ENCODE assay signal across 9 mouse cellular contexts in the genomic region with DNA sequence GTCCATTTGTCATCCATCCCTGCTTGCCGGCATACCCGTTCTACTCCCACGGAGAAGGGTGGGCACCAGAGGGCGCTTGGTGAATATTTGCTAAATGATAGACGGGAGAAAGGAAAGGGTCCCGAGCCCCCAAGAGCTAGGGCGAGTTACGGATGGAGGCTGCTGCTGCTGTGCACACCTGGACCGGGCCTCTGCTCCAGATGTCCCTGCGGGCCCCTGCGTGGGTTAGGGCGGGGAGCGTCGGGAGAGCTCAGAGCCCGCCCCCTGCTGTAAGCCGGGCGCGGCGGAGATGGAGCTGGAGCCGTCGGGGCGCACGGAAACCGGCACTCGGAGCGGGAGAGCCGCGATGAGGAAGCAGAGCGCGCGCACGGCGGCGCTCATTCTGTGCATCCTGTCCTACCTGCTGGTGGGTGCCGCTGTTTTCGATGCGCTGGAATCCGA. TPM values are rescaled to one million over a fixed set of nuclear protein-coding genes. Genes with fewer than 3 reads are reported as not detected.
DNase-seq lines count a peak whose midpoint lies in the region; ATAC-seq and TF ChIP-seq lines count a peak whose summit lies in the region.
"Had no signal": no experiment of that assay in that cellular context is flagged by ENCODE, and none has a peak within 500 bp of the region (broad histone marks: within the 10 kb centered on the region; RNA-seq: fewer than 3 reads in every experiment).

A gene (plus strand): TSS at position 191 of the 441 bp plus-strand sequence.

- H3K36me3 ChIP-seq in heart, adult 2 months (ENCODE audit: control insufficient read depth, insufficient read depth, low read length), result no peaks in the 10 kb centered on the region
- no peaks in the 10 kb centered on the region for H3K36me3 ChIP-seq in E14TG2a.4 (ENCODE audit: insufficient read depth, low read length)
- no peaks in the 10 kb centered on the region for H3K36me3 ChIP-seq in embryonic facial prominence, embryonic 13.5 days
- H3K36me3 ChIP-seq in limb, embryonic 10.5 days, result no peaks in the 10 kb centered on the region
- no peaks in the 10 kb centered on the region for H3K36me3 ChIP-seq in stomach, embryonic 14.5 days (ENCODE audit: control insufficient read depth, insufficient read depth, low read length)

- no peak for TF ChIP-seq POLR2A in heart, adult 2 months (IDR thresholded peaks at IDR 0.05; ENCODE audit: insufficient read depth, low read depth, low read length)

- peak within 1 kb of the TSS; percentile 45 for H3K4me2 ChIP-seq in embryonic facial prominence, embryonic 13.5 days
- 0 out of 2 replicates have a peak within 1 kb of the TSS, but pooled peaks have one; percentile 22 for H3K4me2 ChIP-seq in stomach, embryonic 14.5 days (replicated peaks; ENCODE audit: low read depth, low read length)

- no peak for DNase-seq in heart, adult 2 months
- no peak for DNase-seq in heart, postnatal 25 days (ENCODE audit: low spot score)
- DNase-seq in limb, embryonic 10.5 days (ENCODE audit: low spot score), result peak; percentile 50
- no peak for DNase-seq in urinary bladder, postnatal 36 days (ENCODE audit: low spot score in 2 of 2)
- no peak for DNase-seq in MN1 (ENCODE audit: low spot score)

- no peaks in the 10 kb centered on the region for H3K4me1 ChIP-seq in heart, adult 2 months (ENCODE audit: control insufficient read depth, insufficient read depth, low read length)
- peaks cover 4% of the 10 kb centered on the region; the same call in 1 of the 2 replicates for H3K4me1 ChIP-seq in E14TG2a.4 (replicated peaks; ENCODE audit: low read depth, low read length)
- peaks cover 10% of the 10 kb centered on the region for H3K4me1 ChIP-seq in embryonic facial prominence, embryonic 13.5 days
- peaks cover 14% of the 10 kb centered on the region for H3K4me1 ChIP-seq in limb, embryonic 10.5 days
- H3K4me1 ChIP-seq in stomach, embryonic 14.5 days (ENCODE audit: control insufficient read depth, insufficient read depth, low read length), result no peaks in the 10 kb centered on the region

- no peaks in the 10 kb centered on the region for H3K79me2 ChIP-seq in heart, adult 2 months (replicated peaks; ENCODE audit: control insufficient read depth, insufficient read depth, low read length)

- H3K4me3 ChIP-seq in heart, adult 2 months, result no peak within 1 kb of the TSS
- H3K4me3 ChIP-seq in E14TG2a.4 (replicated peaks; ENCODE audit: low read length), result peak within 1 kb of the TSS; percentile 75
- peak within 1 kb of the TSS; percentile 27 for H3K4me3 ChIP-seq in embryonic facial prominence, embryonic 13.5 days
- H3K4me3 ChIP-seq in limb, embryonic 10.5 days, result peak within 1 kb of the TSS; percentile 33
- H3K4me3 ChIP-seq in stomach, embryonic 14.5 days (ENCODE audit: low read depth, low read length), result peak within 1 kb of the TSS; percentile 17; the same call in 1 of the 2 replicates

- TF ChIP-seq CTCF in heart, adult 2 months (IDR thresholded peaks at IDR 0.05), result peak; percentile 40
- peak; percentile 21; the same call in 1 of the 2 replicates for TF ChIP-seq CTCF in E14TG2a.4 (conservative IDR thresholded peaks at IDR 0.05; ENCODE audit: low read length)

- H3K27me3 ChIP-seq in heart, adult 2 months (ENCODE audit: control insufficient read depth, insufficient read depth, low read length), result no peaks in the 10 kb centered on the region; the same call in 1 of the 2 replicates
- H3K27me3 ChIP-seq in E14TG2a.4 (ENCODE audit: insufficient read depth, low read length), result peaks cover 89% of the 10 kb centered on the region
- H3K27me3 ChIP-seq in embryonic facial prominence, embryonic 13.5 days, result peaks cover 92% of the 10 kb centered on the region
- H3K27me3 ChIP-seq in limb, embryonic 10.5 days (ENCODE audit: low read depth, poor library complexity, severe bottlenecking), result peaks cover 93% of the 10 kb centered on the region
- peaks cover 42% of the 10 kb centered on the region for H3K27me3 ChIP-seq in stomach, embryonic 14.5 days (ENCODE audit: control insufficient read depth, insufficient read depth, low read length)

- WGBS in heart, adult 2 months, result 2% methylated on average over 38 of the region's 38 CpGs
- 1% methylated on average over 38 of the region's 38 CpGs for WGBS in embryonic facial prominence, embryonic 13.5 days
- WGBS in limb, embryonic 10.5 days, result 3% methylated on average over 38 of the region's 38 CpGs
- WGBS in stomach, embryonic 14.5 days, result 2% methylated on average over 38 of the region's 38 CpGs

- H3K9me3 ChIP-seq in E14TG2a.4 (ENCODE audit: low read length), result no peaks in the 10 kb centered on the region
- no peaks in the 10 kb centered on the region for H3K9me3 ChIP-seq in embryonic facial prominence, embryonic 13.5 days
- H3K9me3 ChIP-seq in limb, embryonic 10.5 days (replicated peaks), result no peaks in the 10 kb centered on the region
- no peaks in the 10 kb centered on the region for H3K9me3 ChIP-seq in stomach, embryonic 14.5 days (ENCODE audit: control insufficient read depth, low read depth, low read length)

- no peak within 1 kb of the TSS for H3K27ac ChIP-seq in heart, adult 2 months
- H3K27ac ChIP-seq in embryonic facial prominence, embryonic 13.5 days, result no peak within 1 kb of the TSS
- H3K27ac ChIP-seq in limb, embryonic 10.5 days, result no peak within 1 kb of the TSS
- no peak within 1 kb of the TSS for H3K27ac ChIP-seq in stomach, embryonic 14.5 days (ENCODE audit: low read length)

- TF ChIP-seq EP300 in heart, adult 2 months (IDR thresholded peaks at IDR 0.05; ENCODE audit: insufficient read depth, low read depth, low read length), result no peak

- no peak for ATAC-seq in embryonic facial prominence, embryonic 13.5 days (ENCODE audit: insufficient number of reproducible peaks, insufficient read depth, low FRiP score, low TSS enrichment, low read depth)
- ATAC-seq in stomach, embryonic 14.5 days (ENCODE audit: insufficient number of reproducible peaks, insufficient read depth, low FRiP score, low read depth), result no peak

- intact Hi-C loops in heart, adult 2 months (cut with DNase I), result no loop called here
- intact Hi-C loops in heart, postnatal 25 days (cut with DNase I), result no loop called here

- no peak within 1 kb of the TSS for H3K9ac ChIP-seq in heart, adult 2 months (ENCODE audit: low read depth, low read length)
- 0 out of 2 replicates have a peak within 1 kb of the TSS, but pooled peaks have one; percentile 11 for H3K9ac ChIP-seq in embryonic facial prominence, embryonic 13.5 days
- H3K9ac ChIP-seq in stomach, embryonic 14.5 days (replicated peaks; ENCODE audit: low read depth, low read length), result no peak within 1 kb of the TSS

RNA-seq across cellular contexts. Expression of the gene that starts here (rescaled TPM):
- total RNA-seq in heart, adult 2 months (2021), result not detected
- polyA plus RNA-seq in heart, adult 2 months (2012; rRNA removed), result not detected in 2 replicates
- not detected for total RNA-seq in heart, postnatal 25 days (2021)
- polyA plus RNA-seq in embryonic facial prominence, embryonic 13.5 days (2015; fragmentation: Nextera tagmentation; extraction: Ambion mirVana), result not detected in 2 replicates
- polyA plus RNA-seq in limb, embryonic 10.5 days (2016; fragmentation: Nextera tagmentation; extraction: Ambion mirVana), result not detected in 2 replicates
- not detected in 2 replicates for polyA plus RNA-seq in stomach, embryonic 14.5 days (2014; fragmentation: Nextera tagmentation; extraction: Ambion mirVana)
- total RNA-seq: CH12.LX had no signal

Comparison
In these comparisons a context has a peak if more than half of its experiments do, and no peak if none do; other contexts are left out.
1. Peak in DNase-seq and H3K4me3 ChIP-seq in limb, embryonic 10.5 days; RNA of the gene not detected or under 1 TPM.